ENCODE assay signal across 9 mouse cellular contexts in genomic region chr3:152100119-152100818, GRCm38 (mm10).
DNase-seq lines count a peak whose midpoint lies in the region; ATAC-seq and TF ChIP-seq lines count a peak whose summit lies in the region.
"Had no signal": no experiment of that assay in that cellular context is flagged by ENCODE, and none has a peak within 500 bp of the region (broad histone marks: within the 10 kb centered on the region; RNA-seq: fewer than 3 reads in every experiment).

No protein-coding gene starts in this region.

- no peak overlapping the region for H3K9ac ChIP-seq in lung, embryonic 14.5 days
- no peak overlapping the region for H3K9ac ChIP-seq in embryonic facial prominence, embryonic 14.5 days (ENCODE audit: low read depth, low read length)
- H3K9ac ChIP-seq in intestine, embryonic 15.5 days = no peak overlapping the region
- no peak overlapping the region for H3K9ac ChIP-seq in neural tube, embryonic 15.5 days (replicated peaks)

- H3K4me3 ChIP-seq in lung, embryonic 14.5 days (ENCODE audit: low read depth, low read length) = no peak overlapping the region
- no peak overlapping the region for H3K4me3 ChIP-seq in embryonic facial prominence, embryonic 14.5 days (ENCODE audit: low read depth, low read length)
- H3K4me3 ChIP-seq in intestine, embryonic 15.5 days (replicated peaks) = no peak overlapping the region
- peak overlapping the region; percentile 18 for H3K4me3 ChIP-seq in neural tube, embryonic 15.5 days (replicated peaks)

- H3K27me3 ChIP-seq in lung, embryonic 14.5 days (ENCODE audit: insufficient read depth, low read length) = no peaks in the 10 kb centered on the region
- 0 out of 2 replicates have a peak, but pooled peaks cover 2% of the 10 kb centered on the region for H3K27me3 ChIP-seq in embryonic facial prominence, embryonic 14.5 days (replicated peaks; ENCODE audit: control insufficient read depth, insufficient read depth, low read length)
- H3K27me3 ChIP-seq in intestine, embryonic 15.5 days (replicated peaks) = no peaks in the 10 kb centered on the region
- no peaks in the 10 kb centered on the region for H3K27me3 ChIP-seq in neural tube, embryonic 15.5 days (replicated peaks)

- no peak overlapping the region for H3K27ac ChIP-seq in lung, embryonic 14.5 days (ENCODE audit: low read depth)
- H3K27ac ChIP-seq in embryonic facial prominence, embryonic 14.5 days (replicated peaks; ENCODE audit: low read depth, low read length) = no peak overlapping the region
- H3K27ac ChIP-seq in intestine, embryonic 15.5 days = no peak overlapping the region
- no peak overlapping the region for H3K27ac ChIP-seq in neural tube, embryonic 15.5 days (replicated peaks)

- DNase-seq in lung, embryonic 14.5 days = peak; percentile 14
- DNase-seq in lung, postnatal 4 days = no peak
- no peak for DNase-seq in embryonic facial prominence, embryonic 14.5 days (ENCODE audit: low spot score)
- no peak for DNase-seq in right cerebral cortex, postnatal 14 days
- DNase-seq in cerebellum, adult 11-12 months = no peak
- DNase-seq in heart, adult 18-20 months = no peak
- DNase-seq: kidney, adult 8-10 months had no signal

- no peak overlapping the region for H3K4me2 ChIP-seq in lung, embryonic 14.5 days
- H3K4me2 ChIP-seq in embryonic facial prominence, embryonic 14.5 days (ENCODE audit: low read depth, low read length) = no peak overlapping the region
- H3K4me2 ChIP-seq in intestine, embryonic 15.5 days (replicated peaks) = no peak overlapping the region
- H3K4me2 ChIP-seq in neural tube, embryonic 15.5 days = peak overlapping the region; percentile 43

- TF ChIP-seq CTCF in lung, embryonic 14.5 days (IDR thresholded peaks at IDR 0.05; ENCODE audit: low read depth) = no peak

- H3K4me1 ChIP-seq in lung, embryonic 14.5 days (ENCODE audit: insufficient read depth) = no peaks in the 10 kb centered on the region
- no peaks in the 10 kb centered on the region for H3K4me1 ChIP-seq in embryonic facial prominence, embryonic 14.5 days (ENCODE audit: control insufficient read depth, insufficient read depth, low read length)
- H3K4me1 ChIP-seq in intestine, embryonic 15.5 days (replicated peaks) = no peaks in the 10 kb centered on the region
- H3K4me1 ChIP-seq in neural tube, embryonic 15.5 days = peaks cover 4% of the 10 kb centered on the region; the same call in 1 of the 2 replicates

- H3K9me3 ChIP-seq in lung, embryonic 14.5 days (ENCODE audit: low read depth, low read length) = no peaks in the 10 kb centered on the region
- H3K9me3 ChIP-seq in embryonic facial prominence, embryonic 14.5 days (ENCODE audit: control insufficient read depth, low read length) = no peaks in the 10 kb centered on the region
- no peaks in the 10 kb centered on the region for H3K9me3 ChIP-seq in intestine, embryonic 15.5 days
- no peaks in the 10 kb centered on the region for H3K9me3 ChIP-seq in neural tube, embryonic 15.5 days (replicated peaks)

- 0 out of 2 replicates have a peak, but pooled peaks have one; percentile 17 for ATAC-seq in lung, embryonic 14.5 days (ENCODE audit: insufficient read depth)
- ATAC-seq in embryonic facial prominence, embryonic 14.5 days (ENCODE audit: low read depth) = peak; percentile 51
- ATAC-seq in intestine, embryonic 15.5 days = 0 out of 2 replicates have a peak, but pooled peaks have one; percentile 3
- ATAC-seq in neural tube, embryonic 15.5 days (ENCODE audit: low FRiP score) = peak; percentile 39

- 41% methylated on average over 11 of the region's 11 CpGs for WGBS in lung, embryonic 14.5 days
- WGBS in embryonic facial prominence, embryonic 14.5 days = 47% methylated on average over 11 of the region's 11 CpGs
- 42% methylated on average over 11 of the region's 11 CpGs for WGBS in intestine, embryonic 15.5 days
- 47% methylated on average over 11 of the region's 11 CpGs for WGBS in neural tube, embryonic 15.5 days

- H3K36me3 ChIP-seq in lung, embryonic 14.5 days (ENCODE audit: insufficient read depth) = no peaks in the 10 kb centered on the region
- H3K36me3 ChIP-seq in embryonic facial prominence, embryonic 14.5 days (ENCODE audit: control insufficient read depth, insufficient read depth, low read length) = no peaks in the 10 kb centered on the region
- H3K36me3 ChIP-seq in intestine, embryonic 15.5 days = no peaks in the 10 kb centered on the region
- H3K36me3 ChIP-seq in neural tube, embryonic 15.5 days = no peaks in the 10 kb centered on the region
